Mouse (Mus musculus): ENCODE data around the gene Tmbim1.

DNA sequence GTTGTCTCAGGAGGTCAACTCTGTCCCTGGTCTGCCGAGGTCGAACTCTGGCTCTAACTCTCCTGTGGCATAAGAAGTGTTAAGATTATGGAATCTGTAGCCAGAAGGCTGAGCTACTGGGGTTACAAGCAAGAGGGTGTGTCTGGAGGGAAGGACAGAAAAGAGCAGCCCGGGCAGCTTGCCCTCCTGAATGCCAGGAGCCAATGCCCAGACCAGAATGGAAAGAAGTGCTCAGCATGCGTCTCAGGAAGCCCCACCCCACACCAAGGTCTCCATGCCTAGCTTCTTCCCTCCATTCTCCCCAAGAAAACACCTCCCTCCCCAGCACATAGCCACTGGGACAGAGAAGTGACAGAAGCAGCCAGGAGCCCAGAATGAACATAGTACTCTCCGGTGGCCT, 6.4 kb downstream of the Tmbim1 start:
- TF ChIP-seq POLR2A (IDR thresholded peaks at IDR 0.05; ENCODE audit: extremely low read depth, insufficient read depth, low read length) (no peak), CTCF (IDR thresholded peaks at IDR 0.05; ENCODE audit: extremely low read depth, insufficient read depth, low read length) (no peak)
